Mouse (Mus musculus) limb, embryonic 14.5 days (tissue): ENCODE measurements at regions not wholly inside any gene's neighbourhood (a gene's known extent, or its start where the extent isn't known, plus 50 kb on each side); places are given as distances from the start of the nearest gene placed in this dataset.

Source experiments
- ATAC-seq: fragments of 200-750 bp; cut with Nextera tagmentation; 2 replicates; pipeline ENCODE4 v1.8.0; 2017; ENCODE audit warnings: low read depth, moderate number of reproducible peaks, moderate TSS enrichment; ENCODE audit not compliant: low FRiP score
- DNase-seq: peaks from one replicate; pipeline ENCODE4 v3.0.0-alpha.2; 2015; ENCODE audit warnings: low spot score
- H3K27ac ChIP-seq: fragments of 300-500 bp; sonication (generic); replicated peaks from 2 replicates; pipeline ENCODE4 v1.5.1; 2014; ENCODE audit warnings: low read depth, mild to moderate bottlenecking, low read length, moderate library complexity, mixed read lengths
- H3K27me3 ChIP-seq: fragments of 300-500 bp; sonication (generic); 2 replicates; pipeline ENCODE4 v1.6.1; 2014; ENCODE audit warnings: low read length, mixed read lengths; ENCODE audit not compliant: control insufficient read depth, insufficient read depth
- H3K36me3 ChIP-seq: fragments of 300-500 bp; sonication (generic); 2 replicates; pipeline ENCODE4 v1.6.1; 2014; ENCODE audit warnings: mild to moderate bottlenecking, low read length, moderate library complexity, mixed read lengths; ENCODE audit not compliant: control insufficient read depth, insufficient read depth
- H3K4me1 ChIP-seq: fragments of 300-500 bp; sonication (generic); 2 replicates; pipeline ENCODE4 v1.6.1; 2014; ENCODE audit warnings: antibody characterized with exemption, low read length, mixed read lengths; ENCODE audit not compliant: control insufficient read depth, insufficient read depth
- H3K4me2 ChIP-seq: fragments of 300-500 bp; sonication (generic); replicated peaks from 2 replicates; pipeline ENCODE4 v1.6.1; 2014; ENCODE audit warnings: low read depth, mild to moderate bottlenecking, low read length, moderate library complexity; ENCODE audit not compliant: severe bottlenecking
- H3K4me3 ChIP-seq: fragments of 300-500 bp; sonication (generic); replicated peaks from 2 replicates; pipeline ENCODE4 v1.5.1; 2014; ENCODE audit warnings: low read length
- H3K9ac ChIP-seq: fragments of 300-500 bp; sonication (generic); 2 replicates; pipeline ENCODE4 v1.6.1; 2014; ENCODE audit warnings: mild to moderate bottlenecking, low read depth, low read length, moderate library complexity; ENCODE audit not compliant: severe bottlenecking
- H3K9me3 ChIP-seq: fragments of 300-500 bp; sonication (generic); 2 replicates; pipeline ENCODE4 v1.6.1; 2016; ENCODE audit warnings: low read length; ENCODE audit not compliant: control insufficient read depth
- POLR2A ChIP-seq: fragments of 200-500 bp; IDR thresholded peaks from 2 replicates; pipeline ENCODE4 v1.8.0; 2012; ENCODE audit warnings: inconsistent platforms, mild to moderate bottlenecking, moderate library complexity, borderline replicate concordance; ENCODE audit not compliant: insufficient read depth, insufficient read length; ENCODE audit errors: extremely low read depth
- WGBS: fragments of 180-500 bp; shearing (Covaris S2); extraction: QIAGEN DNeasy Blood & Tissue Kit; methylation state at CpG from one replicate; pipeline ENCODE4 v1.1.7; 2014; 5-methylcytosine and 5-hydroxymethylcytosine counted together

- Histone ChIP-seq H3K9me3 (no peaks in the 10 kb centered on the region), H3K27ac (peak overlapping the region; percentile 70), H3K36me3 (no peaks in the 10 kb centered on the region), H3K4me2 (no peak overlapping the region), H3K9ac (no peak overlapping the region), H3K4me3 (no peak overlapping the region), H3K27me3 (no peaks in the 10 kb centered on the region), H3K4me1 (peaks cover 53% of the 10 kb centered on the region)
- 65% methylated on average over 8 of the region's 8 CpGs for WGBS
- ATAC-seq (no peak), DNase-seq (no peak)
- no peak for TF ChIP-seq POLR2A
Measured at GRCm38 (mm10) chr16:90622677-90623225, 104.5 kb downstream of the Mis18a start.

DNA sequence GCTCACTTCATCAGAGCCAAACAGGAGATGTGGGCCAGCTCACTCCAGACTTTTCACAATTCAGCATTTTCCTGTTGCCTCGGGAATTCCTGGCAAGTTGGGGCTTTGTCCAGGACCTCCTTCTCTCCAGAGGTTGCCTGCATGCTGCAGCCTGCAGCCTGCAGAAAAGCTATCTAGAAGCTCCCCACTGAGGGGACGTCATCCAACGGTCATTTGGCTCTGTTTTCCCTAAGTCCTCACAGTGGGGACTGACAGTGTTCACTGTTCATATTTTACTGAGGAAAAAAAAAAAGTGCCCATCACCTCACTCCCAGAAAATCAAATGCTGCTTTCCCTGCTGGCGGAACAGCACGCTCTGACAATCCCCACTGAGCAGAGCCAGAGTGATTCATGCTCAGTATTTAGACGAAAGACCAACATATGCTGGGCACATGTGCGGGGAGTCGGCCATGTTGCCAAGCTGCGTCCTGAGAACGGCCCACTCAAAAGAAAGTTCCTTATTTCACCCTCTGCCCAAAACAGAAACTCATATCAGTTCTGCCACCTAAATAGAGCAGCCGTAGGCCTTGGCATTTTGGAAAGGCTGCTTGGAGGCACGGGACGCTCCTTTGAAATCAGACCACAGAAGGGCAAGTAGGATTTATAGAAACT lies 105.3 kb downstream of the Mis18a start:
- peak; percentile 54 for DNase-seq
- Histone ChIP-seq H3K36me3 (no peaks in the 10 kb centered on the region), H3K4me3 (no peak overlapping the region), H3K27me3 (no peaks in the 10 kb centered on the region), H3K4me2 (no peak overlapping the region), H3K4me1 (peaks cover 53% of the 10 kb centered on the region), H3K27ac (peak overlapping the region; percentile 70), H3K9me3 (no peaks in the 10 kb centered on the region), H3K9ac (no peak overlapping the region)
- TF ChIP-seq POLR2A: no peak
- WGBS: 28% methylated on average over 13 of the region's 13 CpGs
- no peak for ATAC-seq

DNA sequence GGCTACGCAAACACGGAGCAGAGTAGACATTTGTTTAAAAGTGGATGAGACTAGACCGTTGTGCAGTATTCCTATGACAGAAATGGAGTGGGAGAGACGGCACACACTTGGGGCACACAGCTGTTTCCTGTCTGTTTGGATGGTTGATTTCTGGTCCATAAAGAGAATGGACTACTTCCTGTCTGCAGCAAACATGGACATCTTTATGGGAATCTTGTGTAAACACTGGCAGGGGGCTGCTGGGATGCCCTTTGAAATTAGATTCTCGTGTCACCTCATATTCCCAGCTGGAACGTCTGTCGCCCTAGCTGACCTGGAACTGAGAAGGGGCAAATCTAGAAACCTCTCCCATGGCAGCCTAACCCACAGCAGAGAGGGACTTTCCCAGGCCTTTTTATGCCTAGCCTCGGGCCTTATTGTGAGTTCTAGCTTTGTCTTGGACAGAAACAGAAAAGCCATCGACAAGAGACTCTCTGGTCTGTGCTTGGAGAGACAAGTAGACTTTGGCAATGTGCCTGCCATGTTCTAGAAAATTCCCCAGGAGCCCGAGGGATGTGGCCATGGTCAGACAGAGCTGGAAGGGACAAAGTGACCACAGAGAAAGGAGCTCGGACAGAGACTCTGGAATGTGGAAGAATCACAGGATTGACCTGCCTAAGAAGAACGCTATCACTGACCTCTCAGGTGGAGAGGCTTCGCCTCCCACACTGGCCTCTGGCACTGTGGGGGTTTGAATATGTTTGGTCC lies 107.5 kb downstream of the Mis18a start:
- Histone ChIP-seq H3K4me3 (no peak overlapping the region), H3K4me1 (peaks cover 40% of the 10 kb centered on the region), H3K9ac (no peak overlapping the region), H3K36me3 (no peaks in the 10 kb centered on the region), H3K9me3 (no peaks in the 10 kb centered on the region), H3K4me2 (no peak overlapping the region), H3K27me3 (no peaks in the 10 kb centered on the region), H3K27ac (no peak overlapping the region)
- ATAC-seq (no peak), DNase-seq (no peak)
- TF ChIP-seq POLR2A: no peak
- 58% methylated on average over 13 of the region's 13 CpGs for WGBS

DNA sequence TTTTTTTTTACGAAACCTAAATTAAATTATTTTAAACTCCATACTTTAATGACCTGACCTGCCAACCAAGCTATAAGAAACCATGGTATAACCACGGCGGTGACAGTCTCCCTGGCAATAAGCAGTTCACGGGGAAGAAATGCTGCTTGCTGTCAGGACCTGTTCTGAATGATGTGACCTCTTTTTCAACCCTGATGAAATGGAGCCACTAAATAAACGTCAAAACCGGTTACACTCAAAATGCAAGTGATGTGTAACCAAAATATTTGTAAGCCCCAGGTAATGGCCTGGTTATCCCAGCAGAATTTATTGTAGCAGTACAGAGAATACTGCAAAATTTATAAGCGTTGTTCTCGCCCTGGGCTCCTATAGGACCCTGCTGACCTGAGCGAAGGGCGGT lies 111.4 kb downstream of the Mis18a start:
- Histone ChIP-seq H3K4me3 (no peak overlapping the region), H3K9ac (no peak overlapping the region), H3K4me2 (no peak overlapping the region), H3K27me3 (no peaks in the 10 kb centered on the region), H3K9me3 (no peaks in the 10 kb centered on the region), H3K36me3 (no peaks in the 10 kb centered on the region), H3K4me1 (0 out of 2 replicates have a peak, but pooled peaks cover 5% of the 10 kb centered on the region), H3K27ac (no peak overlapping the region)
- no peak for TF ChIP-seq POLR2A
- peak; percentile 15 for DNase-seq
- 49% methylated on average over 10 of the region's 10 CpGs for WGBS
- no peak for ATAC-seq

- Histone ChIP-seq H3K4me1 (no peaks in the 10 kb centered on the region), H3K27me3 (no peaks in the 10 kb centered on the region), H3K36me3 (no peaks in the 10 kb centered on the region), H3K27ac (no peak overlapping the region), H3K4me3 (no peak overlapping the region), H3K4me2 (no peak overlapping the region), H3K9ac (no peak overlapping the region), H3K9me3 (no peaks in the 10 kb centered on the region)
- no peak for ATAC-seq
- WGBS: 92% methylated on average over 1 of the region's 1 CpGs
- TF ChIP-seq POLR2A: no peak
- no peak for DNase-seq
Measured at GRCm38 (mm10) chr16:90614137-90614536, 113.1 kb downstream of the Mis18a start.
